Mouse (Mus musculus): ENCODE measurements around the gene Alkbh6. TPM values are rescaled to one million over a fixed set of nuclear protein-coding genes. Genes with fewer than 3 reads are reported as not detected.

The Alkbh6 gene
- polyA plus RNA-seq, 1 experiment, result 163 TPM

DNA sequence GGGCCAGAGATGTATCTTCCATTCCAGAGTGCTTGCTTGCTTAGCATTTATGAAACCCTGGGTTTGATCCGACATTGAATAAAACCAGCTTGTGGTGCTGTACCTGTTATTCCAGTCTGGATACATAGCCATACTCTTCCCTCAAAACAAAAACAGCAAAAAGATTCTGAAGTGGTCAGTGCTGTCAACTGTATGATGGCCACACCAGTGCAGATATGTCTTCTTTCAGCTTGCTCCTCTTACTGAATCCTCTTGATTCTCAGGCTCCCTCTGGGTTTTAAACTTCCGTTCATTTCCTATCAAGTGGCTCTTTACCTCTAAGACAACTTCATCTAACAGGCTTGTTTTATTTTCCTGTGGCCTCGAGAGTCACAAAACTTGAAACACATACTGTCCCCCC lies 15.3 kb downstream of the Alkbh6 start, which contains the start of gene Sdhaf1:
TSS of gene Sdhaf1 (minus strand) at position 101 of the 400 bp plus-strand sequence.
- H3K4me1 ChIP-seq (ENCODE audit: control insufficient read depth, insufficient read depth, low read length), result peaks cover 9% of the 10 kb centered on the region
- DNase-seq, result no peak

DNA sequence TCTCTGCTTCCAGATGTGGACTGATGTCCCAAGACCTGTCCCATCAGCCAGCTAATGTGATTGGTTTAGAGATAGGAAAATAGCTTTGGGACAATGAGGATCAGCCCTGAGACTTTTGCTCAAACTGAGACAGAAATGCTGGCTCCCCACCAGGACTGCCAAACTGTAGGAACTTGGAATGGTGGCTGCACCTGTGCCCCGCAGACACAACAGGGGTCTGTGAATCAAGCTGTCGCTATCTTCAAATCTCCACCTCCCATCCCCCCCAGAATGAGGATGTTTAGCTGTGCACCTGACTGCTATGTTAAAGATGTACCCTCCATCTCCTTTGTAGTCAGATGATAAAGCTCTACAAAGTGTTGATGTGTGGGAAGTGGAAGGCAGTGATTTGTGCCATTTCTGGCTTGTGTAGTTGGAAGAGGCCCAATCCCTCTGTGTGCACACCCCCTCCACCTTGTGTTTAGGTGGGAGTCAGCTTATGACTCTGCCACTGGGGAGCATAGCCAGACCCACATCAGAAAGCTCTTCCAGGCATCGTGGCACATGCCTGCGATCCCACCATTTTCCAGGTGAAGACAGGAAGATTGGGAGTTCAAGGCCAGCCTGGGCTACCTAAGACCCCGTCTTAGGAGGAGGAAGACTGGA lies 15.9 kb downstream of the Alkbh6 start:
- WGBS, result 85% methylated on average over 5 of the region's 5 CpGs

More for the DNA sequence above, 15.3 kb downstream of the Alkbh6 start, which contains the start of gene Sdhaf1:
- no peak within 1 kb of the TSS for H3K4me3 ChIP-seq (replicated peaks; ENCODE audit: extremely low read depth, low read depth, low read length)
- WGBS, result 71% methylated on average over 3 of the region's 3 CpGs
- TF ChIP-seq CTCF (IDR thresholded peaks at IDR 0.05; ENCODE audit: insufficient read depth, low read length) (no peak), POLR2A (IDR thresholded peaks at IDR 0.05; ENCODE audit: borderline replicate concordance, extremely low read depth, low read depth, low read length) (no peak)

DNA sequence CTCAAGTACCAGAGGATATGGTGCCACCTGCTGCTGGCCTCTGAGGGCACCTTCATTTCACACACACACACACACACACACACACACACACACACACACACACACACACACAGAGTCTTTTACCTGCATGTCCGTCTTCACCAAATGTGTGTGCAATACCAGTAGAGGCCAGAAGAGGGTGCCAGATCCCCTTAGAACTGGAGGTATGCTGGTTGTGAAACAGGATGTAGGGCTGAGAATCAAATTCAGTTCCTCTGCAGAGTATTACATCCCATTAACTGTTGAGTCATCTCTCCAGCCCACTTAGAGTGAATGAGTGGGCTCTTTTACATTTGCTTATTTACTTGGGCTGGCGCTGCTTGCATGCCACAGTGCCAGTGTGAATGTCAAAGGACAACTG lies 16.8 kb downstream of the Alkbh6 start:
- 46% methylated on average over 2 of the region's 2 CpGs for WGBS

More for the DNA sequence above, 15.9 kb downstream of the Alkbh6 start:
- TF ChIP-seq CTCF (IDR thresholded peaks at IDR 0.05; ENCODE audit: insufficient read depth, low read length) (no peak), POLR2A (IDR thresholded peaks at IDR 0.05; ENCODE audit: borderline replicate concordance, extremely low read depth, low read depth, low read length) (no peak)
- Histone ChIP-seq H3K4me3 (replicated peaks; ENCODE audit: extremely low read depth, low read depth, low read length) (no peak overlapping the region), H3K4me1 (ENCODE audit: control insufficient read depth, insufficient read depth, low read length) (peaks cover 9% of the 10 kb centered on the region)
- DNase-seq, result no peak

DNA sequence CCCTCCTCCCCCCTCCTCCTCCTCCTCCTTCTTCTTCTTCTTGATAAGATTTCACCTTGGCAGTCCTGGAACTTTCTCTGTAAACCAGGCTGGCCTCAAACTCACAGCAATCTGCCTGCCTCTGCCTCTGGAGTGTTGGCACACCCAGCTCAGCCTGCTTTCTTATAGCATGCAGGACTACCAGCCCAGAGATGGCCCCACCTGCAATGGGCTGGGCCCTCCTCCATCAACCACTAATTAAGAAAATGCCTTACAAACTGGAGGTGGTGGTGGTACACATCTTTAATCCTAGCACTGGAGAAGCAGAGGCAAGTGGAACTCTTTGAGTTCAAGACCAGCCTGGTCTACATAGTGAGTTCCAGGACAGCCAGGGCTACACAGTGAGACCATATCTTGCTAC lies 17.9 kb downstream of the Alkbh6 start:
- no peak for DNase-seq
- TF ChIP-seq CTCF (IDR thresholded peaks at IDR 0.05; ENCODE audit: insufficient read depth, low read length) (no peak), POLR2A (IDR thresholded peaks at IDR 0.05; ENCODE audit: borderline replicate concordance, extremely low read depth, low read depth, low read length) (no peak)
- Histone ChIP-seq H3K4me3 (replicated peaks; ENCODE audit: extremely low read depth, low read depth, low read length) (no peak overlapping the region), H3K4me1 (ENCODE audit: control insufficient read depth, insufficient read depth, low read length) (peaks cover 5% of the 10 kb centered on the region)

More for the DNA sequence above, 16.8 kb downstream of the Alkbh6 start:
- Histone ChIP-seq H3K4me1 (ENCODE audit: control insufficient read depth, insufficient read depth, low read length) (peaks cover 9% of the 10 kb centered on the region), H3K4me3 (replicated peaks; ENCODE audit: extremely low read depth, low read depth, low read length) (no peak overlapping the region)
- TF ChIP-seq POLR2A (IDR thresholded peaks at IDR 0.05; ENCODE audit: borderline replicate concordance, extremely low read depth, low read depth, low read length) (no peak), CTCF (IDR thresholded peaks at IDR 0.05; ENCODE audit: insufficient read depth, low read length) (peak; percentile 17; the same call in 1 of the 2 replicates)
- peak; percentile 26 for DNase-seq

DNA sequence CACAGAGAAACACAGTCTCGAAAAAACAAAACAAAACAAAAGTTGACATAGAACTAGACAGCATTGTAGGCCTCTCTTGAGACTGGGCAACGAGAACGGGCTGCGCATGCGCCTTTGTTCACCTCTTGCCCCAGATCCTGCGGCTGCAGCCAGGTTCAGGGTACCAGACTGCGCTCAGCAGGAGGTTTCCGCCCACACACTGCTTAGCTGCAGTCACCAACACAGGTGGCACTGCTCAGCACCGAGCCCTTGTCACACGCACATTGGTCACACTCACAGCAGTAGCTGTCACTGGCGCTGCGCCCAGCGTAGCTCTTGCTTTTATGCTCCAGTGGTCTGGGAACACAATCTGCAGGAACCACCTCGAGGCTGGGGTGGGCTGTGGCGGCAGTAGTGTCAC lies 18.6 kb downstream of the Alkbh6 start:
- DNase-seq, result no peak
- peaks cover 5% of the 10 kb centered on the region for H3K4me1 ChIP-seq (ENCODE audit: control insufficient read depth, insufficient read depth, low read length)
- TF ChIP-seq CTCF (IDR thresholded peaks at IDR 0.05; ENCODE audit: insufficient read depth, low read length) (no peak), POLR2A (IDR thresholded peaks at IDR 0.05; ENCODE audit: borderline replicate concordance, extremely low read depth, low read depth, low read length) (no peak)
- no peak overlapping the region for H3K4me3 ChIP-seq (replicated peaks; ENCODE audit: extremely low read depth, low read depth, low read length)
- 45% methylated on average over 15 of the region's 15 CpGs for WGBS

DNA sequence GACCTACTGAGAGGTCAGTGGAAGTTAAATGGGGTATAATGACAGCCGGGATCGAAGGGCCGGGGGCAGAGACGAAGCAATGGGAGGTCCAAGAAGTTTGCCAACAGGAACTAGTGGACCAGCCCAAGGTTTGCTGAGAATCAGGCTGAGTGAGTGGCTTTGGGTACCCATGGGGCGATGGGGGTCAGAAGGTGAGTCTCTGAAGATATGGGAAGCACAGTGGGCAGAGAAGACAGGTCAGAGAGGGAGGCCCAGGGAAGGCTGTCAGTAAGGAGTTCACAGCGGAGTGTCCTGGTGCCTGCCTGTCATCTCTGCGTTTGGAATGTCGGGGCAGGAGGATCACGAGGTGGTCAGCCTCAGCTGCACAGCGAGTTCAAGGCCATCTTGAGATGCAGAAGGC lies 19.9 kb downstream of the Alkbh6 start:
- TF ChIP-seq CTCF (IDR thresholded peaks at IDR 0.05; ENCODE audit: insufficient read depth, low read length) (no peak), POLR2A (IDR thresholded peaks at IDR 0.05; ENCODE audit: borderline replicate concordance, extremely low read depth, low read depth, low read length) (no peak)
- 60% methylated on average over 10 of the region's 10 CpGs for WGBS
- no peak for DNase-seq
- Histone ChIP-seq H3K4me3 (replicated peaks; ENCODE audit: extremely low read depth, low read depth, low read length) (no peak overlapping the region), H3K4me1 (ENCODE audit: control insufficient read depth, insufficient read depth, low read length) (no peaks in the 10 kb centered on the region; the same call in none of the 2 replicates)

DNA sequence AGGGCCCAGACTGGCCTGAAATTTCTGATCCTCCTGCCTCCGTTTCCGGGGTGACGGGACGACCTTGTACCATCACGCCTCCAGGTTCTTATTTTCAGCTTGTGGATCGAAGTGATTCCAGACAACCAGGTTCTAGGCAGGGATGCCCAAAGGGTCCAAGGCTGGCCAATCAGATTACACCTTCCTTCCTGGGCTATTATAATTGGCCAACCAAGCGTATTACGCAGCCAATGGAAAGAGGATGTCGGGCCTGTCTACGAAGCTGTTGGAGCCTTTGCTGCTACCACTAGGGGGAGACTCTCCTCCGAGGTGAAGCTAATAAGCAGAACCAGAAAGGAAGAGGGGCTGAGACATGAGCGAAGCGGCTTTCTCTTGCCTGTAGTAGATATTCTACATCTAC lies 23.4 kb downstream of the Alkbh6 start:
- Histone ChIP-seq H3K4me1 (ENCODE audit: control insufficient read depth, insufficient read depth, low read length) (no peaks in the 10 kb centered on the region; the same call in none of the 2 replicates), H3K4me3 (replicated peaks; ENCODE audit: extremely low read depth, low read depth, low read length) (no peak overlapping the region)
- peak; percentile 84 for TF ChIP-seq CTCF (IDR thresholded peaks at IDR 0.05; ENCODE audit: insufficient read depth, low read length)
- no peak for TF ChIP-seq POLR2A (IDR thresholded peaks at IDR 0.05; ENCODE audit: borderline replicate concordance, extremely low read depth, low read depth, low read length)
- WGBS, result 11% methylated on average over 13 of the region's 13 CpGs
- DNase-seq, result peak; percentile 40

DNA sequence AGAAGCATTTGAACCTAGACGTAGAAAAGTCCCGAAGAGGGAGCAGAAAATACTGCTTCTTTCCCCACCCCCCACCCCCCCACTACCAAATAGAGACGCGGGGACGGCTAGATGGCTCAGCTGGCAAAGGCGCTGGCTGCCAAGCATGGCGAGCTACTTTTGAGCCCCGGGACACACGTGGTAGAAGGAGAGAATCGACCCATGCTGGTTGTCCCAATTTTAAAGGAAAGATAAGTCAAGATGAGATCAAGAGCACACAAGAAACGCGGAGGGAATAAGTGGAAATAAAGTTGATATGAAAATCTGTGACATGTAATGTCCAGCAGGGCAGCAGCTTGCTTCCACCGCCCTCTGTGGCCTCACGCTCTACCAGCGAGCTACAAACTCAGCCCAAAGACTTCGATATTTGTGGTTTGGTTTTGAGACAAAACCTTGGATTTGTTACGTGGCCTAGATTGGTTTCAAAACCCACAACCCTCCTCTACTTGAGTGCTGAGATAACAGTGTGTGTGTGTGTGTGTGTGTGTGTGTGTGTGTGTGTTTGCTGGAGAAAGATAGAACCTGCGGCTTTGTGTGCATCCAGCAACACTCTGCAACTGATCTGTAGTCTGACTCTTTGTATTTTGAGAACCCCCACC lies 24.2 kb downstream of the Alkbh6 start:
- Histone ChIP-seq H3K4me3 (replicated peaks; ENCODE audit: extremely low read depth, low read depth, low read length) (no peak overlapping the region), H3K4me1 (ENCODE audit: control insufficient read depth, insufficient read depth, low read length) (no peaks in the 10 kb centered on the region; the same call in none of the 2 replicates)
- WGBS, result 47% methylated on average over 18 of the region's 18 CpGs
- no peak for TF ChIP-seq POLR2A (IDR thresholded peaks at IDR 0.05; ENCODE audit: borderline replicate concordance, extremely low read depth, low read depth, low read length)
- no peak for TF ChIP-seq CTCF (IDR thresholded peaks at IDR 0.05; ENCODE audit: insufficient read depth, low read length)
- DNase-seq, result no peak

DNA sequence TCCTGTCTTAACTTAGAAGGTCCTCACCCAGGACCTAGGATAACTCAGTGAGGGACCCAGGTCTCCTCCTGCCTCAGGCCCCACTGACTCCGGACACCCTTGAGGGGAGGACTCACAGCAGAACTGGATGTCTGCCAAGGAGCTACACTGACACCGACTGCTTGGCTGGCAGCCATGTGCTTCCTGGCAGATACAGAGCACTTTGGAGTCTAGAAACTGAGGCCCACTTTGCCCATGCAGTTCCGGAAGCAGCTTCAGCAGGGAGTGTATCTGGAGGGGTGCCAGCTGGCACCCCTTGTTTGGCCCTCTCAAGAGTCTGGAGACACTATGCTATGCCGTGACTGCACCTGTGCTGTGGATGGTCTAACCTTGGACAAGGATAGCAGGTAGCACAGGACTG lies 24.9 kb downstream of the Alkbh6 start:
- 3% methylated on average over 4 of the region's 4 CpGs for WGBS
- H3K4me3 ChIP-seq (replicated peaks; ENCODE audit: extremely low read depth, low read depth, low read length), result no peak overlapping the region
- no peaks in the 10 kb centered on the region; the same call in 1 of the 2 replicates for H3K4me1 ChIP-seq (ENCODE audit: control insufficient read depth, insufficient read depth, low read length)
- DNase-seq, result peak; percentile 19
- no peak for TF ChIP-seq POLR2A (IDR thresholded peaks at IDR 0.05; ENCODE audit: borderline replicate concordance, extremely low read depth, low read depth, low read length)
- TF ChIP-seq CTCF (IDR thresholded peaks at IDR 0.05; ENCODE audit: insufficient read depth, low read length), result no peak
